Mouse (Mus musculus): ENCODE results near the gene Cbll1. TPM values are rescaled to one million over a fixed set of nuclear protein-coding genes. Genes with fewer than 3 reads are reported as not detected.
"Not testable (repeated sequence)": the region's sequence is repeated elsewhere in the genome, so short reads cannot be mapped to it uniquely, and the experiment has no call there.

Cbll1 gene
- polyA plus RNA-seq, 1 experiment from 2014 or later, result 12.0 TPM

- Histone ChIP-seq H3K36me3 (no peaks in the 10 kb centered on the region), H3K9ac (no peak overlapping the region), H3K4me1 (0 out of 2 replicates have a peak, but pooled peaks cover 3% of the 10 kb centered on the region), H3K9me3 (no peaks in the 10 kb centered on the region), H3K4me2 (no peak overlapping the region), H3K4me3 (no peak overlapping the region), H3K27ac (no peak overlapping the region), H3K27me3 (no peaks in the 10 kb centered on the region)
- 47% methylated on average over 6 of the region's 6 CpGs for WGBS
- ATAC-seq (ENCODE audit: borderline replicate concordance, extremely low read depth, low FRiP score, low TSS enrichment), result no peak
Measured at GRCm38 (mm10) chr12:31520119-31520518, 20.7 kb upstream of the Cbll1 start.

- Histone ChIP-seq H3K4me2 (no peak overlapping the region), H3K4me1 (no peaks in the 10 kb centered on the region), H3K36me3 (no peaks in the 10 kb centered on the region), H3K9me3 (no peaks in the 10 kb centered on the region), H3K9ac (no peak overlapping the region), H3K4me3 (no peak overlapping the region), H3K27me3 (no peaks in the 10 kb centered on the region), H3K27ac (no peak overlapping the region)
- ATAC-seq (ENCODE audit: borderline replicate concordance, extremely low read depth, low FRiP score, low TSS enrichment), result no peak
- WGBS, result 69% methylated on average over 6 of the region's 6 CpGs
Measured at GRCm38 (mm10) chr12:31513724-31514503, 14.5 kb upstream of the Cbll1 start.

- Histone ChIP-seq H3K27ac (no peak overlapping the region), H3K4me3 (no peak overlapping the region), H3K27me3 (no peaks in the 10 kb centered on the region), H3K36me3 (no peaks in the 10 kb centered on the region), H3K4me1 (no peaks in the 10 kb centered on the region), H3K4me2 (no peak overlapping the region), H3K9me3 (no peaks in the 10 kb centered on the region), H3K9ac (no peak overlapping the region)
- no peak for ATAC-seq (ENCODE audit: borderline replicate concordance, extremely low read depth, low FRiP score, low TSS enrichment)
- 82% methylated on average over 14 of the region's 14 CpGs for WGBS
Measured at GRCm38 (mm10) chr12:31512634-31513411, 13.4 kb upstream of the Cbll1 start.

- no peak overlapping the region for H3K4me3 ChIP-seq
- no peak overlapping the region for H3K27ac ChIP-seq
- H3K9me3 ChIP-seq, result no peaks in the 10 kb centered on the region
- H3K27me3 ChIP-seq, result no peaks in the 10 kb centered on the region
- no peaks in the 10 kb centered on the region for H3K4me1 ChIP-seq
- no peak overlapping the region for H3K4me2 ChIP-seq
- WGBS, result 52% methylated on average over 4 of the region's 5 CpGs
- no peak for ATAC-seq (ENCODE audit: borderline replicate concordance, extremely low read depth, low FRiP score, low TSS enrichment)
- H3K9ac ChIP-seq, result no peak overlapping the region
- no peaks in the 10 kb centered on the region for H3K36me3 ChIP-seq
Measured at GRCm38 (mm10) chr12:31511218-31511617, 11.8 kb upstream of the Cbll1 start.

GRCm38 (mm10) chr12:31508496-31508895 is 9.1 kb upstream of the Cbll1 start:
- Histone ChIP-seq H3K4me3 (no peak overlapping the region), H3K9ac (no peak overlapping the region), H3K27ac (no peak overlapping the region), H3K4me1 (no peaks in the 10 kb centered on the region), H3K27me3 (no peaks in the 10 kb centered on the region), H3K4me2 (no peak overlapping the region), H3K9me3 (no peaks in the 10 kb centered on the region), H3K36me3 (no peaks in the 10 kb centered on the region)
- ATAC-seq (ENCODE audit: borderline replicate concordance, extremely low read depth, low FRiP score, low TSS enrichment), result no peak
- 77% methylated on average over 6 of the region's 6 CpGs for WGBS

- H3K9ac ChIP-seq, result no peak overlapping the region
- no peaks in the 10 kb centered on the region for H3K36me3 ChIP-seq
- no peaks in the 10 kb centered on the region for H3K9me3 ChIP-seq
- H3K4me2 ChIP-seq, result no peak overlapping the region
- no peak overlapping the region for H3K4me3 ChIP-seq
- 38% methylated on average over 6 of the region's 6 CpGs for WGBS
- ATAC-seq (ENCODE audit: borderline replicate concordance, extremely low read depth, low FRiP score, low TSS enrichment), result no peak
- no peaks in the 10 kb centered on the region for H3K27me3 ChIP-seq
- H3K4me1 ChIP-seq, result no peaks in the 10 kb centered on the region
- no peak overlapping the region for H3K27ac ChIP-seq
Measured at GRCm38 (mm10) chr12:31507718-31508364, 8.4 kb upstream of the Cbll1 start.

GRCm38 (mm10) chr12:31503211-31503610 is 3.8 kb upstream of the Cbll1 start:
- Histone ChIP-seq H3K9me3 (no peaks in the 10 kb centered on the region), H3K27me3 (no peaks in the 10 kb centered on the region), H3K9ac (no peak overlapping the region), H3K36me3 (no peaks in the 10 kb centered on the region), H3K4me2 (no peak overlapping the region), H3K4me3 (no peak overlapping the region), H3K4me1 (peaks cover 7% of the 10 kb centered on the region), H3K27ac (no peak overlapping the region)
- no peak for ATAC-seq (ENCODE audit: borderline replicate concordance, extremely low read depth, low FRiP score, low TSS enrichment)

GRCm38 (mm10) chr12:31501266-31501665 is 1.9 kb upstream of the Cbll1 start:
- 43% methylated on average over 4 of the region's 4 CpGs for WGBS

GRCm38 (mm10) chr12:31500196-31500595 is 780 bp upstream of the Cbll1 start:
- peak overlapping the region; percentile 86 for H3K27ac ChIP-seq
- H3K4me1 ChIP-seq, result peaks cover 12% of the 10 kb centered on the region
- peak overlapping the region; percentile 59 for H3K4me2 ChIP-seq
- WGBS, result 4% methylated on average over 12 of the region's 12 CpGs
- no peaks in the 10 kb centered on the region for H3K36me3 ChIP-seq
- peak overlapping the region; percentile 84 for H3K4me3 ChIP-seq
- H3K9ac ChIP-seq, result peak overlapping the region; percentile 83
- H3K9me3 ChIP-seq, result no peaks in the 10 kb centered on the region
- H3K27me3 ChIP-seq, result no peaks in the 10 kb centered on the region
- no peak for ATAC-seq (ENCODE audit: borderline replicate concordance, extremely low read depth, low FRiP score, low TSS enrichment)

More at GRCm38 (mm10) chr12:31501266-31501665, 1.9 kb upstream of the Cbll1 start:
- H3K27me3 ChIP-seq, result no peaks in the 10 kb centered on the region
- no peak overlapping the region for H3K27ac ChIP-seq
- H3K4me1 ChIP-seq, result peaks cover 12% of the 10 kb centered on the region
- no peak overlapping the region for H3K4me3 ChIP-seq
- H3K4me2 ChIP-seq, result no peak overlapping the region
- no peak for ATAC-seq (ENCODE audit: borderline replicate concordance, extremely low read depth, low FRiP score, low TSS enrichment)
- H3K9ac ChIP-seq, result no peak overlapping the region
- H3K9me3 ChIP-seq, result no peaks in the 10 kb centered on the region
- no peaks in the 10 kb centered on the region for H3K36me3 ChIP-seq

GRCm38 (mm10) chr12:31498936-31499313 is 491 bp downstream of the Cbll1 start:
- WGBS, result under 1% methylated on average over 25 of the region's 25 CpGs

GRCm38 (mm10) chr12:31486431-31486830 is 13.0 kb downstream of the Cbll1 start:
- Histone ChIP-seq H3K4me1 (no peaks in the 10 kb centered on the region), H3K27me3 (no peaks in the 10 kb centered on the region), H3K9ac (no peak overlapping the region), H3K4me2 (no peak overlapping the region), H3K36me3 (peaks cover 36% of the 10 kb centered on the region), H3K4me3 (no peak overlapping the region), H3K27ac (no peak overlapping the region), H3K9me3 (no peaks in the 10 kb centered on the region)
- 63% methylated on average over 6 of the region's 6 CpGs for WGBS
- no peak for ATAC-seq (ENCODE audit: borderline replicate concordance, extremely low read depth, low FRiP score, low TSS enrichment)

More at GRCm38 (mm10) chr12:31498936-31499313, 491 bp downstream of the Cbll1 start:
- Histone ChIP-seq H3K4me1 (peaks cover 12% of the 10 kb centered on the region), H3K4me3 (peak overlapping the region; percentile 84), H3K9ac (peak overlapping the region; percentile 83), H3K4me2 (peak overlapping the region; percentile 59), H3K36me3 (peaks cover 6% of the 10 kb centered on the region; the same call in 1 of the 2 replicates), H3K27ac (peak overlapping the region; percentile 86), H3K9me3 (no peaks in the 10 kb centered on the region), H3K27me3 (no peaks in the 10 kb centered on the region)
- ATAC-seq (ENCODE audit: borderline replicate concordance, extremely low read depth, low FRiP score, low TSS enrichment), result no peak

GRCm38 (mm10) chr12:31478182-31478581 is 21.2 kb downstream of the Cbll1 start:
- not testable (repeated sequence) for H3K4me2 ChIP-seq; H3K4me1 ChIP-seq; H3K4me3 ChIP-seq; H3K36me3 ChIP-seq; H3K27me3 ChIP-seq; H3K27ac ChIP-seq; ATAC-seq (ENCODE audit: borderline replicate concordance, extremely low read depth, low FRiP score, low TSS enrichment); H3K9ac ChIP-seq; H3K9me3 ChIP-seq
- WGBS, result 92% methylated on average over 6 of the region's 6 CpGs
